Mouse (Mus musculus) embryonic facial prominence, embryonic 12.5 days (tissue): ENCODE measurements around the gene H2afb3. TPM values are rescaled to one million over a fixed set of nuclear protein-coding genes. Genes with fewer than 3 reads are reported as not detected.
"Not testable (repeated sequence)": the region's sequence is repeated elsewhere in the genome, so short reads cannot be mapped to it uniquely, and the experiment has no call there.

Source experiments
- ATAC-seq: fragments of 200-750 bp; cut with Nextera tagmentation; 2 replicates; pipeline ENCODE4 v1.8.0; 2017; ENCODE audit not compliant: insufficient number of reproducible peaks, insufficient read depth, low FRiP score, low TSS enrichment
- H3K27ac ChIP-seq: fragments of 300-500 bp; sonication (generic); 2 replicates; pipeline ENCODE4 v1.5.1; 2016; ENCODE audit warnings: mild to moderate bottlenecking
- H3K27me3 ChIP-seq: fragments of 300-500 bp; sonication (generic); 2 replicates; pipeline ENCODE4 v1.6.1; 2016; ENCODE audit warnings: mild to moderate bottlenecking, moderate library complexity
- H3K36me3 ChIP-seq: fragments of 300-500 bp; sonication (generic); 2 replicates; pipeline ENCODE4 v1.6.1; 2016; ENCODE audit warnings: mild to moderate bottlenecking
- H3K4me1 ChIP-seq: fragments of 300-500 bp; sonication (generic); 2 replicates; pipeline ENCODE4 v1.6.1; 2016
- H3K4me2 ChIP-seq: fragments of 300-500 bp; sonication (generic); replicated peaks from 2 replicates; pipeline ENCODE4 v1.6.1; 2016; ENCODE audit warnings: mild to moderate bottlenecking, moderate library complexity
- H3K4me3 ChIP-seq: fragments of 300-500 bp; sonication (generic); 2 replicates; pipeline ENCODE4 v1.5.1; 2016; ENCODE audit warnings: mild to moderate bottlenecking
- H3K9ac ChIP-seq: fragments of 300-500 bp; sonication (generic); 2 replicates; pipeline ENCODE4 v1.6.1; 2016; ENCODE audit warnings: mild to moderate bottlenecking, moderate library complexity
- H3K9me3 ChIP-seq: fragments of 300-500 bp; sonication (generic); 2 replicates; pipeline ENCODE4 v1.6.1; 2016; ENCODE audit warnings: mild to moderate bottlenecking, moderate library complexity
- WGBS: fragments of 180-500 bp; shearing (Covaris S2); methylation state at CpG from one replicate; pipeline ENCODE4 v1.1.7; 2016; 5-methylcytosine and 5-hydroxymethylcytosine counted together
- polyA plus RNA-seq: library from polyadenylated mRNA; unstranded; fragments of >200 nt; fragmentation: Nextera tagmentation; extraction: Ambion mirVana; gene quantifications from 2 replicates; pipeline ENCODE4 v1.2.1, GENCODE M21; 2016

Gene H2afb3
- not detected in 2 replicates for polyA plus RNA-seq

- ATAC-seq, H3K4me1 ChIP-seq, H3K9ac ChIP-seq, H3K9me3 ChIP-seq, H3K36me3 ChIP-seq, H3K27ac ChIP-seq, H3K4me3 ChIP-seq, H3K4me2 ChIP-seq, H3K27me3 ChIP-seq: not testable (repeated sequence)
- 83% methylated on average over 10 of the region's 10 CpGs for WGBS
These were observed at the start of gene H2afb3 for GRCm38 (mm10) chrX:120312995-120313394. Gene H2afb3, minus strand, starts transcription at chrX:120313095.

GRCm38 (mm10) chrX:120301469-120302175 lies 11.3 kb downstream of the H2afb3 start:
- Histone ChIP-seq H3K27ac (no peak overlapping the region), H3K4me1 (no peaks in the 10 kb centered on the region), H3K9ac (no peak overlapping the region), H3K9me3 (no peaks in the 10 kb centered on the region), H3K27me3 (no peaks in the 10 kb centered on the region), H3K36me3 (no peaks in the 10 kb centered on the region), H3K4me3 (no peak overlapping the region), H3K4me2 (no peak overlapping the region)
- ATAC-seq, result no peak
- WGBS, result 74% methylated on average over 2 of the region's 2 CpGs

DNA sequence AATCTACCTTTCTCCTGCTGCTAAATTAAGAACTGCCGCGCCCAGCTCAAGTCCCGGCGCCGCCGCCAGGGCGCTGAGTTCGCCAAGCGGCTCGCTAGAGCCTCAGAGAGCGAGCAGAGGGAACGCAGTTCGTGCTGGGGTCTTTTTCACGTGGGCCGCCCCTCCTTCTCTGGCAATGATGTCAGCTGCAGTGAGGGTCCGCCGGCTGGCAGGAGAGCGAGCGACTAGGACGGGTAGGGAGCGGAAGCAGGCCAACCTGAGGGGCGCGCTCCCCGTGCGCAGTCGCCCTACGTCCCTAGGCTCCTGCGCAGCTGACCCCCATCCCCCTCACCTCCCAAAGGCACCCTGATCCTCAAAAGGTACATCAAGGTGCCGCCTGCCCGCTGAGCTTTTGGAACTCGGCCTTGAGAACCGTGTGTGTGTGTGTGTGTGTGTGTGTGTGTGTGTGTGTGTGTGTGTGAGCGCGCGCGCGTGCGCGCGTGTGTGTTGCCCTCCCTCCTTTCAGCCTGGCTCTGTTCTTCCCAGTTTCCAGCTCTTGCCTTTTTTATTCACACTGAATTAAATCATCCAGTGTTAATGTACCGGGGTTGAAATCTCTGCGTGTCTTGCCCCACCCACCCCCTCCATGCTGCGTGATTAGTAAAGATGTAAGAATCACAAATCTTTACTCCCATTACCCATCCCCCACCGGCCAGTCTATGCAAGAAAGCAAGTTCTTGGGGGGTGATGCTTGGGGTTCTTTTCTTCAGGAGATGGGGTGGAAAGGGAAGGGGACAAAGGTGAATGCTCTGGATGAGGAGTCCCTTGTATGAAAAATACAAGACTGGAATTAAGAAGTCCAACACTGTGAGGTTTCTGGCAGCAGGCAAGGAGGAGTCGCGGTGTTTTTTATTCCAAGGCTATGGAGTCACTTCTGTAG lies 19.8 kb downstream of the H2afb3 start:
- Histone ChIP-seq H3K4me2 (peak overlapping the region; percentile 62), H3K9ac (no peak overlapping the region; the same call in 1 of the 2 replicates), H3K4me3 (peak overlapping the region; percentile 42), H3K27ac (no peak overlapping the region), H3K4me1 (no peaks in the 10 kb centered on the region), H3K36me3 (no peaks in the 10 kb centered on the region), H3K27me3 (no peaks in the 10 kb centered on the region), H3K9me3 (no peaks in the 10 kb centered on the region)
- 5% methylated on average over 31 of the region's 46 CpGs for WGBS
- ATAC-seq, result peak; percentile 75; the same call in 1 of the 2 replicates

- Histone ChIP-seq H3K4me2 (peak overlapping the region; percentile 62), H3K27me3 (no peaks in the 10 kb centered on the region), H3K9ac (no peak overlapping the region), H3K27ac (no peak overlapping the region), H3K4me3 (peak overlapping the region; percentile 42), H3K9me3 (no peaks in the 10 kb centered on the region), H3K36me3 (no peaks in the 10 kb centered on the region), H3K4me1 (no peaks in the 10 kb centered on the region)
- no peak for ATAC-seq
- WGBS, result 21% methylated on average over 13 of the region's 13 CpGs
These were observed 21.2 kb downstream of the H2afb3 start for GRCm38 (mm10) chrX:120291696-120292095.

DNA sequence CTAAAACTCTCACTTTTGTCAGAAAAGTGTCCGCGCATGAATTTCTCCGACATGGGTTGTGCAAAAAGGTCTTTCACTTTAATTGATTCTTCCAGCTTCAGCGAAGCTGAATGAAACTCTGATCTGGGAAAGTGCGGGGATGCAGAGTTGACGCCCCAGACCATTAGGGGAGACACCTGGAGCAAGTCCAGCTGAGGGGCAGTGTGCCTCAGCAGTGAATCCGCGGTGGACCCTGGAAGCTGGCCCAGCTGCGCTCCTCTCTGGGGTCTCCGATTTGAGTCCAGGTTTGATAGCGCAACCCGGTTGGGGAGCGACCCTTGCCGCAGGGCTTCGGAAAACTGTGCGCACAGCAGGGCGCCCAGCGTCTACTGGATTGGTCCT lies 22.0 kb downstream of the H2afb3 start:
- H3K4me2 ChIP-seq, result peak overlapping the region; percentile 62
- peak overlapping the region; percentile 42 for H3K4me3 ChIP-seq
- no peaks in the 10 kb centered on the region for H3K27me3 ChIP-seq
- H3K9ac ChIP-seq, result peak overlapping the region; percentile 36; the same call in 1 of the 2 replicates
- H3K9me3 ChIP-seq, result no peaks in the 10 kb centered on the region
- no peaks in the 10 kb centered on the region for H3K36me3 ChIP-seq
- 14% methylated on average over 18 of the region's 18 CpGs for WGBS
- no peak for ATAC-seq
- H3K27ac ChIP-seq, result no peak overlapping the region
- no peaks in the 10 kb centered on the region for H3K4me1 ChIP-seq

DNA sequence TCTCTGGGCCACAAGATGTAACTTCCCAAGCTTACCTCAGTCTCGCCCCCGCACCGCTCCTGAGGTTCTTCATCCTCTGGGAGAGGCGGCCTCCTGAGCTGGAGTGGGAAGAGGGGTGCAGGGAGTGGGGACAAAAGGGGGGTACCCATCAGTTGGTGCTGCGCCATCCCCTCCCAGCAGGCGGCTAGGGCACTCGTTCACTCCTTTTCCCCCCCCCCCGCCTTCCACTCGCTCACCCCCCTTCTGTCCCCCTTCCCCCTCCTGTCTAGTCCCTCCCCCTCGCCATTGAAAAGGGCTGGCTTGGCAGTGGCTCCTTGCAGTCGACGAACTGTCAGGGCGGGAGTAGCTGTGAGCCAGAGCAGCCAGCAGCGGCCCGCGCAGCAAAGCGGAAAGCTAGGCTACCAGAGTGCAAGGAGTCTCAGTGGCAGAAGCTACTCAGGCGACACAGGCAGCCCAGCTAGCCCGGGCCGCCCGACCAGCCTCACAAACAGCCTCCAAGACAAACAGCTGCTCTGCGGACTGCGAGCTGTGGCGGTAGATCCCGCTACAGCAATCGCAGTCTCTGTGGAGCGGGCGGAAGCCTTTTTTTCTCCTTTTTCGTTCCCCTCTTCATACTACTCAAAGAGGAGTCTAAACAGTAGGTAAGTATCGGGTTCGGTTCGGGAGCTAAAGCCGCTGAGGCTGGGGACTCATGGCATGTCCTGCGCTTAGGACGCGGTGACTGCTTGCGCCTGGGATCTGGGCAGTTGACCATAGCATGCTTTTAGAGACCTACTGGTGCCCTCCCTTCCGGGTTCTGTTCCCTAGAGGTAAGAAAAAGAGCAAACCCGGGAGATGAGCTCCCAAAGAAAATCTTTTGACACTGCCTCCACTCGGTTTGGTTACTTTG lies 22.6 kb downstream of the H2afb3 start, which contains the start of gene Pcdh11x:
Gene Pcdh11x, plus strand, starts transcription at position 249 of the 889 bp plus-strand sequence.
- H3K36me3 ChIP-seq, result no peaks in the 10 kb centered on the region
- 15% methylated on average over 35 of the region's 40 CpGs for WGBS
- peak within 1 kb of the TSS; percentile 42 for H3K4me3 ChIP-seq
- no peak within 1 kb of the TSS for H3K27ac ChIP-seq
- H3K9ac ChIP-seq, result peak within 1 kb of the TSS; percentile 36; the same call in 1 of the 2 replicates
- peak within 1 kb of the TSS; percentile 62 for H3K4me2 ChIP-seq
- ATAC-seq, result peak; percentile 75
- no peaks in the 10 kb centered on the region for H3K27me3 ChIP-seq
- H3K9me3 ChIP-seq, result no peaks in the 10 kb centered on the region
- no peaks in the 10 kb centered on the region for H3K4me1 ChIP-seq

DNA sequence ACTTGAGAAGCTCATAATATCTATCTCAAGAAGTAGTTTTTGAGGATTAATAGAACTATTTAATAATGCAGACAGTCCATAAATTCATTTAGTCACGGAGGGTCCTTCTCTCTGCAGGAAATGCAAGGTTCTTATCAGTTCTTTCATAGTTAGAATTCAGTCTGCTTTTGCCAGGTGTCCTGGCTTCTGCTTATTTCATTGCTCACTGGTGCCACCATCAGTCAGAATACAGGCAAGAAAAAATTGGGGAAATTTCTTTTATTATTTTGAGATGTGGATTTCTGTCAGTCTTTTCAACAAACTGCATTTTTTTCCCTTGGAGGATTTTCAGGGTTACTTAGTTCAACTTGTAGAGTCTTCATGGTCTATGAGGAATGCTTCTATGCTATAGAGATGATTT lies 25.4 kb downstream of the H2afb3 start:
- Histone ChIP-seq H3K36me3 (no peaks in the 10 kb centered on the region), H3K27ac (no peak overlapping the region), H3K9me3 (no peaks in the 10 kb centered on the region), H3K4me2 (no peak overlapping the region), H3K4me1 (no peaks in the 10 kb centered on the region), H3K4me3 (no peak overlapping the region), H3K27me3 (no peaks in the 10 kb centered on the region), H3K9ac (no peak overlapping the region)
- 13% methylated on average over 1 of the region's 1 CpGs for WGBS
- ATAC-seq, result no peak

DNA sequence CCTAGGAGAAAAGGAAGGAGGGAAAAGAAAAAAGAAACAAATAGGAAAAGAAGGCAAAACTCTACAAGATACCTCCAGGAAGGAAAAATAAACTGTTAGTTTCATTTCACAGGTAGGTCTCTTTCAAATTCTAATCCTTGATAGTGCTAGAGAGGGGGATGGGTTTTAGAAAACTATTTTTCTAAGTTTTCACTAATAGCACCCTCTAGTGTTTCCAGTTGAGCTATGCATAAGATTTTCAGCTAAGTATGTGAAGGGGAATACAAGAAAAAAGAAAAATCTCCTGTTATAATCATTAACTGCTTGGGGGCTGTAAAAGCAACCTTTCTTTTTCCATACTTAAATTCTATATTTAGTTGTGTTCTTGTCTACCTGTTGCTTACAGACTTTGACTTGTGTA lies 27.4 kb downstream of the H2afb3 start:
- Histone ChIP-seq H3K4me1 (no peaks in the 10 kb centered on the region), H3K9ac (no peak overlapping the region), H3K9me3 (no peaks in the 10 kb centered on the region), H3K27me3 (no peaks in the 10 kb centered on the region), H3K27ac (no peak overlapping the region), H3K4me3 (no peak overlapping the region), H3K4me2 (no peak overlapping the region), H3K36me3 (no peaks in the 10 kb centered on the region)
- no peak for ATAC-seq

Other genes starting within 250 kb of the H2afb3 start
- 9.8 and 12.7 TPM in 2 replicates for gene Pcdh11x, start 22.8 kb downstream of the H2afb3 start, polyA plus RNA-seq